Mouse (Mus musculus) heart, adult 2 months (tissue): ENCODE measurements around the gene Dpm3. TPM values are rescaled to one million over a fixed set of nuclear protein-coding genes. Genes with fewer than 3 reads are reported as not detected.

Experiments
- DNase-seq, 2 experiments: peaks; one replicate each; pipeline ENCODE4 v3.0.0; 2021
- H3K27ac ChIP-seq: fragments of 200-600 bp; 2 replicates; pipeline ENCODE4 v1.8.1; 2022
- H3K27me3 ChIP-seq: fragments of 200-500 bp; 2 replicates; pipeline ENCODE4 v1.6.1; 2012; ENCODE audit warnings: mild to moderate bottlenecking, low read length, inconsistent platforms, mixed read lengths; ENCODE audit not compliant: control insufficient read depth, insufficient read depth
- H3K36me3 ChIP-seq: fragments of 200-500 bp; 2 replicates; pipeline ENCODE4 v1.6.1; 2012; ENCODE audit warnings: low read length, inconsistent platforms; ENCODE audit not compliant: control insufficient read depth, insufficient read depth
- H3K4me1 ChIP-seq: fragments of 200-500 bp; 2 replicates; pipeline ENCODE4 v1.6.1; 2011; ENCODE audit warnings: low read length; ENCODE audit not compliant: control insufficient read depth, insufficient read depth
- H3K4me3 ChIP-seq: fragments of 200-600 bp; 2 replicates; pipeline ENCODE4 v1.8.1; 2022
- H3K79me2 ChIP-seq: fragments of 200-500 bp; replicated peaks from 2 replicates; pipeline ENCODE4 v1.6.1; 2012; ENCODE audit warnings: mild to moderate bottlenecking, inconsistent platforms, low read length, moderate library complexity, mixed read lengths; ENCODE audit not compliant: control insufficient read depth, insufficient read depth
- H3K9ac ChIP-seq: fragments of 200-500 bp; 2 replicates; pipeline ENCODE4 v1.6.1; 2012; ENCODE audit warnings: low read depth, mild to moderate bottlenecking, control low read depth, inconsistent platforms, low read length, mixed read lengths
- CTCF ChIP-seq: fragments of 200-600 bp; IDR thresholded peaks from 2 replicates; pipeline ENCODE4 v1.8.1; 2022; ENCODE audit warnings: antibody characterized with exemption, mild to moderate bottlenecking, moderate library complexity
- EP300 ChIP-seq: fragments of 200-500 bp; IDR thresholded peaks from 2 replicates; pipeline ENCODE4 v1.6.1; 2011; ENCODE audit warnings: low read depth, low read length, control low read depth; ENCODE audit not compliant: insufficient read depth
- POLR2A ChIP-seq: fragments of 200-500 bp; IDR thresholded peaks from 2 replicates; pipeline ENCODE4 v1.6.1; 2011; ENCODE audit warnings: mild to moderate bottlenecking, low read depth, low read length, control low read depth; ENCODE audit not compliant: insufficient read depth
- WGBS: fragments of 180-500 bp; shearing (Covaris S2); methylation state at CpG from one replicate; pipeline ENCODE4 v1.1.7; 2018; 5-methylcytosine and 5-hydroxymethylcytosine counted together
- intact Hi-C: fragments of 180-260 bp; cut with DNase I; formaldehyde crosslinking; loops from one replicate; pipeline ENCODE4 v1.15.1; 2025
- polyA plus RNA-seq: library from polyadenylated mRNA; depleted of rRNA; stranded (reverse); fragments of >200 nt; gene quantifications from 2 replicates; pipeline ENCODE4 v1.2.3, GENCODE M21; 2012
- total RNA-seq, 2 experiments: library from RNA; stranded (reverse); gene quantifications; 2 replicates each; pipeline ENCODE4 v1.2.3; 2021

The Dpm3 gene
- total and polyA plus RNA-seq, 3 experiments, result 54.3 to 160 (median 58.2) TPM

DNA sequence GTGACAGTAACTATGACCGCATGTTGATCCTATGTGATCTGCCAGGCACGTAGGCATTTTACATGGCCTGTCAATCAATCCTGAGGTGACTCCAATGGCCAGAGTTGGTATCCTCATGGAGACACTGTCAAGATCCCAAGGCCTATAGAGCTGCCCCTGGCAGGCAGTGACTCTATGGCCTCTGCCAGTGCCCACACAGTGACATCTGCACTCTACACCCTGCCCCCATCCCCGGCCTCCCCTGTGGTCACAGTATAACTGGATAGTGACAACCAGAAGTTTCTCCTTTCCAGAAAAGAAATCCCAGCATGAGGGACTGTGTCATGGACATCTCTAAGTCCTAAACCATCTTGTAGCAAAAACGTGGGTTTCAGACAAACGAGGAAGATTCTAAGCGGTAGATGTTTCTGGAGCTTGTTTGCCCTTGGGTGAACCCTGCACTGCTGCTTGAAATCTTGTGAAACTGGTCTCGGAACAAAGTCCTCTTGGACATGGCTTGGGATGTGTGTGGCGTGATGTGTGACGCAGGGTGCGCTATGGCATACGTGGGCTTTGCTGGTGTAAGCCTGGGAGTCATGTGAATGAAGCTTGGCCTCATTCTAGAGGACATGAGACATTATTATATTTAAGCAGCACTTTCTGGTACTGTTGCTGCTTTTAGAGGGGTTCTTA is 34.2 kb downstream of the Dpm3 start:
- H3K9ac ChIP-seq, result no peak overlapping the region
- no peaks in the 10 kb centered on the region for H3K27me3 ChIP-seq
- no peaks in the 10 kb centered on the region for H3K36me3 ChIP-seq
- no peak for DNase-seq
- no peak overlapping the region for H3K4me3 ChIP-seq
- H3K27ac ChIP-seq, result no peak overlapping the region
- TF ChIP-seq CTCF (no peak), EP300 (no peak), POLR2A (no peak)
- intact Hi-C loops, result no loop called here
- H3K4me1 ChIP-seq, result peaks cover 3% of the 10 kb centered on the region; the same call in 1 of the 2 replicates
- H3K79me2 ChIP-seq, result no peaks in the 10 kb centered on the region
- 89% methylated on average over 11 of the region's 11 CpGs for WGBS

- H3K36me3 ChIP-seq, result no peaks in the 10 kb centered on the region
- intact Hi-C loops, result no loop called here
These were observed 35.0 kb downstream of the Dpm3 start for GRCm38 (mm10) chr3:89294195-89294594.

GRCm38 (mm10) chr3:89295685-89296230 is 36.6 kb downstream of the Dpm3 start:
- no peaks in the 10 kb centered on the region; the same call in 1 of the 2 replicates for H3K4me1 ChIP-seq
- no peaks in the 10 kb centered on the region for H3K27me3 ChIP-seq
- no peak overlapping the region for H3K9ac ChIP-seq
- no peak for TF ChIP-seq CTCF
- no peak for TF ChIP-seq EP300
- no peak for TF ChIP-seq POLR2A
- no peak for DNase-seq
- no peaks in the 10 kb centered on the region for H3K79me2 ChIP-seq
- WGBS, result 78% methylated on average over 8 of the region's 8 CpGs
- H3K4me3 ChIP-seq, result no peak overlapping the region
- intact Hi-C loops, result no loop called here
- no peak overlapping the region for H3K27ac ChIP-seq
- H3K36me3 ChIP-seq, result no peaks in the 10 kb centered on the region

More at GRCm38 (mm10) chr3:89294195-89294594, 35.0 kb downstream of the Dpm3 start:
- DNase-seq, result no peak
- Histone ChIP-seq H3K27ac (no peak overlapping the region), H3K4me3 (no peak overlapping the region), H3K9ac (no peak overlapping the region), H3K79me2 (no peaks in the 10 kb centered on the region), H3K4me1 (no peaks in the 10 kb centered on the region; the same call in 1 of the 2 replicates), H3K27me3 (no peaks in the 10 kb centered on the region)
- 80% methylated on average over 5 of the region's 5 CpGs for WGBS
- TF ChIP-seq EP300 (no peak), POLR2A (no peak), CTCF (no peak)

DNA sequence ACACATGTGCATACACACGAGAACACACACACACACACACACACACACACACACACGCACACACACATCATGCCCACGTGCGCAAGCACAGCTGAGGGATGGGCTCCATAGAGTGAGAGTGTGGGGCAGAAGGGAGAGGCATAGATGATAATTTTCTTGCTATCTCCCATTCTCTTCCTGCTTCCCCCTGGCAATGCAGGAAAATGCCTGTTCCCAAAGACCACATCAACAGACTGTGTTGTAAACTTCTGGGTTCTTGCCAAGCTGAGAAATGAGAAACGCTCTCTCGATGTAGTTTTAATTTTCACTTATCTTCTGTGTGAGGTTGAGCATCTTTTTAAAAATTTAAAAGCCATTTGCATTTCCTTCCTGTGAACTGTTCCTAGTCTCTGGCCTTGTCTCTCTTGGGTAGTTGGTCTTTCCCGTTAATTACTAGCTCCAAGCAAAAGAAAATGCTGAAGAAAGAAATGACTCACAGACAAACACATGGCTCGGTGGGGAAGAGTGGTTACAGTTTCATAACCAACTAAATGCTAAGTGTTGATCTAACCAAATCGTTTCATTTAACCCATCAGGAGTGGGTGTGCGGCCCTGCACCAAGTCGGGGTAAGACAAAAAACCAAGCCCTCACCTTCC is 37.7 kb downstream of the Dpm3 start:
- DNase-seq, result no peak
- intact Hi-C loops, result no loop called here
- 60% methylated on average over 11 of the region's 11 CpGs for WGBS
- H3K79me2 ChIP-seq, result no peaks in the 10 kb centered on the region
- no peak overlapping the region for H3K27ac ChIP-seq
- TF ChIP-seq POLR2A (no peak), CTCF (no peak), EP300 (no peak)
- H3K9ac ChIP-seq, result no peak overlapping the region
- no peak overlapping the region for H3K4me3 ChIP-seq
- no peaks in the 10 kb centered on the region; the same call in 1 of the 2 replicates for H3K4me1 ChIP-seq
- no peaks in the 10 kb centered on the region for H3K27me3 ChIP-seq
- no peaks in the 10 kb centered on the region for H3K36me3 ChIP-seq

DNA sequence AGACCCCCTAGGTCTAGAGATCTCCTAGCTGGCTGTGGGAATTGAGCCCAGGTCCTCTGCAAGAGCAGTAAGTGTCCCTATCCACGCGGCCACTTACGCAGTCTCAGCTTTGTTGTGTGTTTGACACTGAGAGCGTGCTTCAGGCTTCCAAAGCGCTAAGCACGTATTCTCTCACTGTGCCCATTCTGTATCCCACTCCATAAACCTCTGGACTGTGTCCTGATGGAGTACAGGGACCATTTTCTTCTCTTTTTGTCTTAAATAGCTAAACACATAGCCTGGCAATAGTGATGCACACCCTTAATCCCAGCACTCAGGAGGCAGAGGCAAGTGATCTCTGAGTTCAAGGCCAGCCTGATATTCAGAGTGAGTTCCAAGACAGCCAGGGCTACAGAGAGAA is 39.8 kb downstream of the Dpm3 start:
- H3K4me1 ChIP-seq, result no peaks in the 10 kb centered on the region; the same call in 1 of the 2 replicates
- intact Hi-C loops, result no loop called here
- H3K4me3 ChIP-seq, result no peak overlapping the region
- no peak for DNase-seq
- H3K27ac ChIP-seq, result no peak overlapping the region
- H3K79me2 ChIP-seq, result no peaks in the 10 kb centered on the region
- no peak for TF ChIP-seq EP300
- no peak for TF ChIP-seq POLR2A
- no peak for TF ChIP-seq CTCF
- 89% methylated on average over 6 of the region's 6 CpGs for WGBS
- no peaks in the 10 kb centered on the region for H3K36me3 ChIP-seq
- H3K9ac ChIP-seq, result no peak overlapping the region
- H3K27me3 ChIP-seq, result no peaks in the 10 kb centered on the region

DNA sequence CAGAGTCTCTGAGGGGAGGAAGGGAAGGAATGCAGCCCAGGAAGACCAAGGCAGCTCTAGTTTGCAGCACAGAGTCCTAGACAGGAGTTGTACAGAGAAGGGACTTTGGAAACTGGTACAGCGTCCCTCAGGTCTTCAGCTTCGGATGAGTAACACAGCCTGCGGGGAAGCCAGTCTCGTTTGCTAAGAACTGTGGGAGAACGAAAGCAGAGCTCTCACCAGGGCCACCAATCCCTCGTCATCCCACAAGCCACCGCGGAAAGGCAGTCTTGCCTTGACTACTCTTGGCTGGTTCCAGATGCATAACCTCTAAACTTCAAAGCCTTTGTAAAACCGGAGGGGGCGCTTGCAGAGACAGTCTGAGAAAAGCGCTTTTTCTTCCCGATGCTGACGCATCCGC is 40.3 kb downstream of the Dpm3 start:
- intact Hi-C loops, result no loop called here
- Histone ChIP-seq H3K4me1 (no peaks in the 10 kb centered on the region; the same call in 1 of the 2 replicates), H3K79me2 (no peaks in the 10 kb centered on the region), H3K4me3 (peak overlapping the region; percentile 22), H3K27ac (peak overlapping the region; percentile 3; the same call in 1 of the 2 replicates), H3K36me3 (no peaks in the 10 kb centered on the region), H3K27me3 (no peaks in the 10 kb centered on the region), H3K9ac (peak overlapping the region; percentile 46)
- peak; percentile 37 to 43 for DNase-seq
- under 1% methylated on average over 14 of the region's 14 CpGs for WGBS
- peak; percentile 33; the same call in 1 of the 2 replicates for TF ChIP-seq CTCF
- no peak for TF ChIP-seq EP300
